Mouse (Mus musculus) megakaryocyte-erythroid progenitor cell, adult 5-6 weeks (primary cell): ENCODE data around the gene Tbl1x. TPM values are rescaled to one million over a fixed set of nuclear protein-coding genes. Genes with fewer than 3 reads are reported as not detected.
A peak's percentile ranks its signal among the peaks of the same experiment; 100 is the strongest.

Source experiments
- ATAC-seq: replicated peaks from 2 replicates; pipeline ENCODE4 v1.8.0; 2016; ENCODE audit warnings: mild to moderate bottlenecking, inconsistent platforms; ENCODE audit not compliant: severe bottlenecking, poor library complexity, low FRiP score, low TSS enrichment
- total RNA-seq, 2 experiments: library from RNA; stranded (forward) in 1 of 2; stranded (reverse) in 1 of 2; fragments of 200-1000, 215-1000 nt in 1 of 2; fragments of >200 nt in 1 of 2; fragmentation: Nextera tagmentation in 1 of 2; gene quantifications; 2 replicates each; pipeline ENCODE4 v1.2.3; 2014 to 2017

The Tbl1x gene
- total RNA-seq (2014; fragmentation: Nextera tagmentation) (46.7 and 50.3 TPM in 2 replicates), total RNA-seq (2017) (36.5 and 43.7 TPM in 2 replicates)

- ATAC-seq, result peak; percentile 51
These were observed at the start of gene Tbl1x for GRCm38 (mm10) chrX:77510371-77511300. TSS of gene Tbl1x (plus strand) at chrX:77511013.

GRCm38 (mm10) chrX:77469216-77469615 is 41.6 kb upstream of the Tbl1x start:
- no peak for ATAC-seq

- no peak for ATAC-seq
These were observed 38.0 kb upstream of the Tbl1x start for GRCm38 (mm10) chrX:77472858-77473257.

- ATAC-seq, result no peak
These were observed 37.3 kb upstream of the Tbl1x start for GRCm38 (mm10) chrX:77473511-77473910.

GRCm38 (mm10) chrX:77474551-77474950 is 36.3 kb upstream of the Tbl1x start:
- ATAC-seq, result no peak

- ATAC-seq, result no peak
These were observed 33.3 kb upstream of the Tbl1x start for GRCm38 (mm10) chrX:77477526-77477925.

- no peak for ATAC-seq
These were observed 22.7 kb upstream of the Tbl1x start for GRCm38 (mm10) chrX:77487922-77488799.

GRCm38 (mm10) chrX:77490127-77490526 is 20.7 kb upstream of the Tbl1x start:
- ATAC-seq, result no peak

- peak; percentile 71 for ATAC-seq
These were observed 1.7 kb upstream of the Tbl1x start for GRCm38 (mm10) chrX:77509149-77509548.

GRCm38 (mm10) chrX:77509776-77510175 is 1.0 kb upstream of the Tbl1x start:
- ATAC-seq, result peak; percentile 36

GRCm38 (mm10) chrX:77511301-77511993 is 634 bp downstream of the Tbl1x start:
- peak; percentile 20 for ATAC-seq

GRCm38 (mm10) chrX:77511994-77512485 is 1.2 kb downstream of the Tbl1x start:
- peak; percentile 8; the same call in 1 of the 2 replicates for ATAC-seq

GRCm38 (mm10) chrX:77517274-77518085 is 6.7 kb downstream of the Tbl1x start:
- ATAC-seq, result no peak

GRCm38 (mm10) chrX:77518929-77519328 is 8.1 kb downstream of the Tbl1x start:
- ATAC-seq, result no peak

- ATAC-seq, result no peak
These were observed 12.1 kb downstream of the Tbl1x start for GRCm38 (mm10) chrX:77522842-77523375.

GRCm38 (mm10) chrX:77525179-77525578 is 14.4 kb downstream of the Tbl1x start:
- no peak for ATAC-seq

GRCm38 (mm10) chrX:77528401-77528800 is 17.6 kb downstream of the Tbl1x start:
- ATAC-seq, result no peak

GRCm38 (mm10) chrX:77530997-77531396 is 20.2 kb downstream of the Tbl1x start:
- no peak for ATAC-seq
